Mouse (Mus musculus) ES-E14 (cell line): Measurements from ENCODE around the gene Zfand2b. TPM values are rescaled to one million over a fixed set of nuclear protein-coding genes. Genes with fewer than 3 reads are reported as not detected.

ENCODE experiments used
- DNase-seq: peaks from one replicate; pipeline ENCODE4 v3.0.0-alpha.2; 2013; ENCODE audit warnings: low read depth, low spot score
- H3K27ac ChIP-seq: 2 replicates; pipeline ENCODE4 v1.5.1; 2012; ENCODE audit warnings: low read depth, mild to moderate bottlenecking, low read length, moderate library complexity, mixed read lengths; ENCODE audit not compliant: poor library complexity, insufficient read depth, severe bottlenecking
- H3K36me3 ChIP-seq: 2 replicates; pipeline ENCODE4 v1.6.1; 2012; ENCODE audit warnings: mild to moderate bottlenecking, low read length, moderate library complexity, mixed read lengths; ENCODE audit not compliant: control insufficient read depth, poor library complexity, insufficient read depth, severe bottlenecking
- H3K4me1 ChIP-seq, 2 experiments: fragments of 150-350 bp in 1 of 2; sonication (generic) in 1 of 2; 2 replicates each; pipeline ENCODE4 v1.6.1; 2012; ENCODE audit warnings: low read length in 2 of 2, mild to moderate bottlenecking in 1 of 2, mixed read lengths in 1 of 2; ENCODE audit not compliant: control insufficient read depth in 2 of 2, insufficient read depth in 2 of 2, poor library complexity in 1 of 2
- H3K4me3 ChIP-seq, 2 experiments: fragments of 150-350 bp in 1 of 2; sonication (generic) in 1 of 2; 2 replicates each; pipeline ENCODE4 v1.5.1; 2012; ENCODE audit warnings: low read length in 2 of 2, low read depth in 1 of 2, mild to moderate bottlenecking in 1 of 2, mixed read lengths in 1 of 2; ENCODE audit not compliant: insufficient read depth in 1 of 2, poor library complexity in 1 of 2, severe bottlenecking in 1 of 2
- H3K9ac ChIP-seq: 2 replicates; pipeline ENCODE4 v1.6.1; 2012; ENCODE audit warnings: low read depth, mild to moderate bottlenecking, low read length, mixed read lengths; ENCODE audit not compliant: poor library complexity, insufficient read depth, severe bottlenecking
- H3K9me3 ChIP-seq: fragments of 150-350 bp; sonication (generic); 2 replicates; pipeline ENCODE4 v1.6.1; 2012; ENCODE audit warnings: low read depth, mild to moderate bottlenecking, low read length; ENCODE audit not compliant: control insufficient read depth, insufficient read depth
- CHD2 ChIP-seq: IDR thresholded peaks from 2 replicates; pipeline ENCODE4 v1.6.1; 2014; ENCODE audit warnings: mild to moderate bottlenecking, low read depth, low read length, inconsistent platforms
- HCFC1 ChIP-seq: IDR thresholded peaks from 2 replicates; pipeline ENCODE4 v1.6.1; 2012; ENCODE audit warnings: low read length, inconsistent platforms, borderline replicate concordance; ENCODE audit not compliant: insufficient read depth
- MAFK ChIP-seq: IDR thresholded peaks from 2 replicates; pipeline ENCODE4 v1.6.1; 2014; ENCODE audit warnings: mild to moderate bottlenecking, low read depth, low read length, inconsistent platforms; ENCODE audit not compliant: insufficient read depth
- ZC3H11A ChIP-seq: IDR thresholded peaks from 2 replicates; pipeline ENCODE4 v1.6.1; 2012; ENCODE audit warnings: low read depth, mild to moderate bottlenecking, inconsistent platforms, low read length, borderline replicate concordance
- ZNF384 ChIP-seq: IDR thresholded peaks from 2 replicates; pipeline ENCODE4 v1.6.1; 2012; ENCODE audit warnings: low read depth, low read length, inconsistent platforms
- in situ Hi-C, 2 experiments: fragments of 600-800 bp; cut with MboI; formaldehyde crosslinking; loops; one replicate each; pipeline ENCODE4 v1.15.1; 2025; ENCODE audit warnings: low sequenced_read_pairs in 2 of 2, inconsistent platforms in 1 of 2; ENCODE audit not compliant: unreplicated experiment in 2 of 2
- total RNA-seq: library from RNA; depleted of rRNA; stranded (reverse); fragments of 300-350 nt; gene quantifications from 2 replicates; pipeline ENCODE4 v1.2.3, GENCODE M21; 2012

The Zfand2b gene
- total RNA-seq, 1 experiment = 15.1 TPM

DNA sequence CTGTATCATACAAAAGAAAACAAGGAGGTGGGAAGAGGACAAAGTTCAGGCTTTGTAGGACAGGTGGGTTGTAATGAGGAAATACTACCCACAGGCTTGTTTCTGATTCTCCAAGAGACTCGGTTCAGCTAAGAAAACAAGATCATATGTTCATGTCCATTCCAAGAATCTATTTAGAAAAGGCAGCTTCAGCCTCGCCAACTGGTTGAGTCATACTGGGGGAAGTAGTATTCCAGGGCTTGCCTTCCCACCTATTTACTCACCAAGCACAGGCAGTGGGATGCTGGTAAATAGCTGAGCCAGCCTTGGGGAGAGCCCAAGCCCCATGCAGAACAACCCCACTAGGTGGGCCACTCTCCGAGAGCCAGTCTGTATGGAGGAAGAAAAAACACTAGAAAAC lies 39.8 kb upstream of the Zfand2b start:
- TF ChIP-seq MAFK = no peak
- no peak for TF ChIP-seq HCFC1
- TF ChIP-seq ZNF384 = no peak
- no peak for TF ChIP-seq ZC3H11A
- no peak for TF ChIP-seq CHD2
- Histone ChIP-seq H3K9ac (no peak overlapping the region), H3K4me1 (no peaks in the 10 kb centered on the region), H3K9me3 (no peaks in the 10 kb centered on the region), H3K4me3 (no peak overlapping the region), H3K27ac (no peak overlapping the region), H3K36me3 (no peaks in the 10 kb centered on the region)
- in situ Hi-C loops = no loop called here
- DNase-seq = no peak

DNA sequence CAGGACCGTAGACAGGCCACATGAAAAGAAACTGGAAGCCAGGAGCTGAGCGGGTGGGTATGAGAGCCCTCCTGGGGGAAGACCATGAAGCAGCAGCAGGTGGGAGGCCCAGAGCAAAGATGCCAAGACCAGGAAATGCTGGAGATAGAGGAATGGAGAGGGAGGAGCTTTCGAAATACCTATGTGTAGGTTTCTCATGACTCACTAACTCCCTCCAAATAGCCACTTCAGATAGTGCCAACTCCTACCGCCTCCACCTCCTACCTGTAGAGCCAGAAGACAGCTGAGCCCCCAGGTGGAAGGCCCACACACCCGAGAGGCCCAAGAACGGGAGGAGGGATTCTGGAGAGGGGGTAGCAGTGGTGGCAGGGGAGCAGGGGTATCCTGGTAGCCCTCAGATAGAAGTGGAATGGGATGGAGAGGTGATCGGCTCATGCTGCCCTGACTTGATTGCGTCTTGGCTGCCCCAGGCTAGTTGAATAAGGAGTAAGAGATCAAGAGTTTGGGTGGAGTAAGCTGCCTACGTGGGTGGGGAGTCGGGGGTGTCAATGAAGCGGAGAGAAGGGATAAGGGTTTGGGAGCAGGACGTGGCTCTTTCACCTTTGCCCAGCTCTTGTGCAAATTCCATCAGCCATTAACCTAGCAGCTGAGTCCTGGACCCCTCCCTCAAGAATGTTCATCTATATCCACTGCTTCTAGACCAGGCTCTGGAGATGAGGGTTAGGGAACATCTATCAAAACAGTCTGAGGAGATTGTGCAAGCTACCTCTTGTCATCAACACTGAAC lies 34.8 kb upstream of the Zfand2b start, which contains the start of gene Slc23a3:
Gene Slc23a3, minus strand, starts transcription at position 470 of the 787 bp plus-strand sequence.
- Histone ChIP-seq H3K9me3 (no peaks in the 10 kb centered on the region), H3K36me3 (peaks cover 9% of the 10 kb centered on the region; the same call in 1 of the 2 replicates), H3K27ac (no peak within 1 kb of the TSS), H3K4me1 (no peaks in the 10 kb centered on the region), H3K4me3 (no peak within 1 kb of the TSS), H3K9ac (no peak within 1 kb of the TSS)
- DNase-seq = no peak
- in situ Hi-C loops = no loop called here
- TF ChIP-seq CHD2 (no peak), ZNF384 (no peak), ZC3H11A (no peak), HCFC1 (no peak), MAFK (no peak)

DNA sequence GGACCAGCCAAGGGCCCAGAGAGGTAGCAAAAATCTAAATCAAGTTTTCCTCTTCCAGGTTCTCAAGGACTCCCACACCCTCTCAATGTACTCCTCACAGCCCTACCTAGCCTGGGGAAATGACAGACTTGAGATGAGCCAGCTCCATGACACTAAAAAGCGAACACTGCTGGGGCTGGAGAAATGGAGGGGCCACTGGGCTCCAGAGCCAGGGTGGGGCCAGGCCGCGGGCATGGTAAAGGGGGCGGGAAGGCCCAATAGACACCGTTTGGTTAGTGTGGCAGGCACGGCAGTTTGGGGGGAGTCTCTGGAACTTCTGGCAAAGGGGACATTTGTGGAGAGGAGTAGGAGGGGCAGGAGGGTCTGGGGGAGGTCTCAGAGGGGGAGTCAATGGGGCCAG lies 32.2 kb upstream of the Zfand2b start:
- TF ChIP-seq ZNF384 (no peak), CHD2 (no peak), HCFC1 (no peak), MAFK (no peak), ZC3H11A (no peak)
- no peak for DNase-seq
- in situ Hi-C loops = no loop called here
- no peak overlapping the region for H3K27ac ChIP-seq
- H3K4me1 ChIP-seq = no peaks in the 10 kb centered on the region; a peak in 1 of 4 replicates
- H3K36me3 ChIP-seq = peaks cover 9% of the 10 kb centered on the region; the same call in 1 of the 2 replicates
- H3K4me3 ChIP-seq = no peak overlapping the region
- no peak overlapping the region for H3K9ac ChIP-seq
- H3K9me3 ChIP-seq = no peaks in the 10 kb centered on the region

DNA sequence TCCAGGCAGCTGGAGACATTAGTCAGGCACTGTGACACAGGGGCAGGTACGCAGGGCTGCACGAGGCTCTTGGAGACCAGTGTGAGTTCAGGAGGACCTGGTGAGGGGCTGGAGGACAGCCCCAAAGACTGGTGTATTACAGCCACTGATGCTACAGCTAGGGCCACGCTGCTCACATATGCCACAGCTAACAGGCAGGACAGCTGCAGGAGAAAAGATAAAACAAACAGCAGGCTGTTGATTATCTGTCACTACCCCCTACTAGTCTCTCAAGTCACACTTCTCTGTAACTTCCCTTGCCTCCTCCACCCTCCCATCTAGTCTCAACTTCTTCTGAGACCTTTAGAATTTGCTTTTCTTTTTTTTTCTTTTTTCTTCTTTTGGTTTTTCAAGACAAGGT lies 31.7 kb upstream of the Zfand2b start:
- Histone ChIP-seq H3K9me3 (no peaks in the 10 kb centered on the region), H3K27ac (no peak overlapping the region), H3K36me3 (peaks cover 9% of the 10 kb centered on the region; the same call in 1 of the 2 replicates), H3K4me1 (no peaks in the 10 kb centered on the region; a peak in 1 of 4 replicates), H3K4me3 (no peak overlapping the region), H3K9ac (no peak overlapping the region)
- DNase-seq = no peak
- TF ChIP-seq ZNF384 (no peak), CHD2 (no peak), ZC3H11A (no peak), HCFC1 (no peak), MAFK (no peak)
- in situ Hi-C loops = no loop called here
